Mouse (Mus musculus) limb, embryonic 10.5 days (tissue): ENCODE data around the gene Abr. TPM values are rescaled to one million over a fixed set of nuclear protein-coding genes. Genes with fewer than 3 reads are reported as not detected.

Experiments
- DNase-seq: peaks from one replicate; pipeline ENCODE4 v3.0.0-alpha.2; 2017; ENCODE audit warnings: low spot score
- H3K27ac ChIP-seq: fragments of 300-500 bp; sonication (generic); 2 replicates; pipeline ENCODE4 v1.5.1; 2016; ENCODE audit warnings: mild to moderate bottlenecking
- H3K27me3 ChIP-seq: fragments of 300-500 bp; sonication (generic); 2 replicates; pipeline ENCODE4 v1.6.1; 2016; ENCODE audit warnings: low read depth, mild to moderate bottlenecking; ENCODE audit not compliant: poor library complexity, severe bottlenecking
- H3K36me3 ChIP-seq: fragments of 300-500 bp; sonication (generic); 2 replicates; pipeline ENCODE4 v1.6.1; 2016; ENCODE audit warnings: mild to moderate bottlenecking, moderate library complexity
- H3K4me1 ChIP-seq: fragments of 300-500 bp; sonication (generic); 2 replicates; pipeline ENCODE4 v1.6.1; 2016
- H3K4me3 ChIP-seq: fragments of 300-500 bp; sonication (generic); 2 replicates; pipeline ENCODE4 v1.5.1; 2016; ENCODE audit warnings: mild to moderate bottlenecking, moderate library complexity
- H3K9me3 ChIP-seq: fragments of 300-500 bp; sonication (generic); replicated peaks from 2 replicates; pipeline ENCODE4 v1.6.1; 2016; ENCODE audit warnings: mild to moderate bottlenecking
- WGBS: fragments of 180-500 bp; shearing (Covaris S2); methylation state at CpG from one replicate; pipeline ENCODE4 v1.1.7; 2016; 5-methylcytosine and 5-hydroxymethylcytosine counted together
- polyA plus RNA-seq: library from polyadenylated mRNA; unstranded; fragments of >200 nt; fragmentation: Nextera tagmentation; extraction: Ambion mirVana; gene quantifications from 2 replicates; pipeline ENCODE4 v1.2.1, GENCODE M21; 2016

Gene Abr
- polyA plus RNA-seq, 1 experiment from 2014 or later = 53.7 TPM

DNA sequence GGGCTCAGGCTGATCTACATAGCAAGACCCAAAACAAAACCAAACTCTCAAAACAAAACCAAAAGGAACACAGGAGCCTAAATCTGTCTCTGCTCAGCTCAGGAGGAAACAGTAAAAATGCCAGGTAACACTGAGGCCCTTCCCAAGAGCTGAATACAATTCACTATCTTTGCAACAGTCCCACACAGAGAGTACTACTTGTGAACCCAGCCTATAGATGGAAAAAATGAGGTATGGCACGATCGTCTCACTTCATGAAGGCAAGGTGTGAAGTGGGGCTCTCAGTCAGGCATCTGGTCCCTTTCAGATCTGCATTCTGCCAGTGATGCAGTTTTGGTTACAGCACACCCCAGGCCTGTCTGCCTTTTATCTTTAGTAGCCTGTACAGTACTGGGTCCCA, 138.1 kb downstream of the Abr start:
- no peak overlapping the region for H3K4me3 ChIP-seq
- WGBS = 82% methylated on average over 2 of the region's 2 CpGs
- H3K4me1 ChIP-seq = peaks cover 27% of the 10 kb centered on the region
- H3K36me3 ChIP-seq = peaks cover 66% of the 10 kb centered on the region
- H3K9me3 ChIP-seq = no peaks in the 10 kb centered on the region
- DNase-seq = no peak
- H3K27me3 ChIP-seq = no peaks in the 10 kb centered on the region
- no peak overlapping the region for H3K27ac ChIP-seq

DNA sequence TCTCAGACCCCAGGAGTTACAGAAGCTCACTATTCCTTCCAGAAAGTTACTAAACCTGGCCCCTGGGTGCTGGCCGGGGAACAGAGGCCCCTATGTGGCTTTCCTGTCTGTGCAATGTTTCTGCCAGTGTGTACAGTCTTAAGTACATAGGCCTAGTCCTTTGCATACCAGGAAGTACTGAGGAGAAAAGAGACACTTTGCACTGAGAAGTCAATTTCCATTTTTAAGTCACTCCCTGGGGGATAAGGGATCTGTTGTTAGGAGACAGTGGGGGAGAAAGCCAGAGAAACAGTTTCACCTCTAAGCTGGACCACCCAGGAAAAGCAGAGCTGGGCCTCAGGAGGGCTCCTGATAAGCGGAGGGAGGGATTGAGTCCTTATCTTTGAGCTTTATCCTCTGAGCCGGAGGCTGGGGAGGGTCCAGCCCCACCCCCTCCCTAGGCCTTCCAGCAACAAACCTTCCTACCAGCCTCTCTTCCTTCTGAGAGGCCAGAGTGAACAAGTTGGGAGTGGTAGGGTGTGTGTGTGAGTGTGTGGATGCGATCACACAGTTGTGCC, 138.9 kb downstream of the Abr start:
- Histone ChIP-seq H3K27ac (no peak overlapping the region; the same call in 1 of the 2 replicates), H3K27me3 (no peaks in the 10 kb centered on the region), H3K36me3 (peaks cover 74% of the 10 kb centered on the region), H3K9me3 (no peaks in the 10 kb centered on the region), H3K4me1 (peaks cover 27% of the 10 kb centered on the region), H3K4me3 (no peak overlapping the region)
- 33% methylated on average over 4 of the region's 4 CpGs for WGBS
- DNase-seq = no peak

DNA sequence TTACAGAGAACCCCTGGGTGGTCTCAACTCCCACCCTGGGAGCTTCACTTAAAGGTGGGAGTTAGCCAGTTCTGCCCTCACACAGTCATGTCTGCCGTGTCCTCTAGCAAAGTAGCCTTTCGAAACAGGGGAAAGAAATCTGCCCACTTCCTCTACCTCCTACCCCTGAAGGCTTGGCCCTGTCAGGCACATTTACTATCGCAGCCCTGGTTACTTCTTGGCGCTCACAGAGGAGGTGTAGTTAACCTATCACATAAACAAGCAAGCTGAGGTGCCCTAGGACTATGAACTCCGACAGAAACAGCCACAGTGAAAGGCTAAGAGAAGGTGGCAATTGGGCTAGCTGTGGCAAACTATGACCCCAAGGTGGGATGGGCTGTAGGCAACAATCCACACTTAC, 139.4 kb downstream of the Abr start:
- Histone ChIP-seq H3K27me3 (no peaks in the 10 kb centered on the region), H3K36me3 (peaks cover 79% of the 10 kb centered on the region), H3K27ac (no peak overlapping the region), H3K4me3 (no peak overlapping the region), H3K9me3 (no peaks in the 10 kb centered on the region), H3K4me1 (peaks cover 29% of the 10 kb centered on the region)
- 47% methylated on average over 5 of the region's 5 CpGs for WGBS
- DNase-seq = no peak

DNA sequence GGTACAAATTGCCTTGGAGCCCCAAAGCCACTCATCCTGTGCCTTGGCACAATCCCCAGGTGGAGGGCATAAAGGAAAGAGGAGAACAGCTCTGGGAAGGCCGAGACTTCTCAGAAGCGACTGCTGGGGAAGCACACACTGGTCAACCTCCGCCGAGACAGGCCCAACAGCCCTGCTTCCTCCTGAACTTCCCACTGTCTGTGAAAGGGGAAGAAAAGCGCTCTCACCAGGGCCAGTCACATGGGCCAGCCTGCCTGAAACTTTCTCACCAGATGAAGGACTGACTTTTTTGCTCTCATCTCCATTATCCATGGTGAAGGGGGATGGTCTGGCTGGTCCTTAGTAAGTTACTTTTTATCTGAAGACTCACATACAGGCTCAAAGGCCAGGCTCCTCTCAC, 139.9 kb downstream of the Abr start:
- Histone ChIP-seq H3K4me1 (peaks cover 31% of the 10 kb centered on the region), H3K4me3 (no peak overlapping the region), H3K9me3 (no peaks in the 10 kb centered on the region), H3K27me3 (no peaks in the 10 kb centered on the region), H3K36me3 (peaks cover 85% of the 10 kb centered on the region), H3K27ac (0 out of 2 replicates have a peak overlapping the region, but pooled peaks have one; percentile 21)
- WGBS = 79% methylated on average over 5 of the region's 5 CpGs
- no peak for DNase-seq

DNA sequence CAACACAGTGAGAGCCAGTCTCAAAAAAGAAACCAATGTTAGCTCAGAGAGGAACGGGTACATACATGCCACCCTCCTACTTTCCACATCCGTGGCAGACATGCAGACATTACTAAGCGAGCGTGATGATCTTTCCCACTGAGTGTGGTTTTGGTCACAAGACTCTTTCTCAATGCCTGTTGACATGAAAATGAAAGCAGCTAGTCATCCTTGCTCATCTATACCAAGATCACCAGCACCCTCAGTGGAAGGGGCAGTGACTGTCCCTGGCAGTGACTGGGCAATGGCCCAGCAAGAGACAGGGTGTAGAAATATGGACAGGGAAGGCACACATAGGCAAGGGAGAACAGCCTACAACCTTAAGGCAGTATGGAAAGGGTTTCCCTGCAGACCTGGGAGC, 142.4 kb downstream of the Abr start:
- WGBS = 98% methylated on average over 4 of the region's 4 CpGs
- Histone ChIP-seq H3K36me3 (peaks cover 84% of the 10 kb centered on the region), H3K4me1 (peaks cover 34% of the 10 kb centered on the region), H3K27ac (no peak overlapping the region), H3K4me3 (no peak overlapping the region), H3K9me3 (no peaks in the 10 kb centered on the region), H3K27me3 (no peaks in the 10 kb centered on the region)
- no peak for DNase-seq

DNA sequence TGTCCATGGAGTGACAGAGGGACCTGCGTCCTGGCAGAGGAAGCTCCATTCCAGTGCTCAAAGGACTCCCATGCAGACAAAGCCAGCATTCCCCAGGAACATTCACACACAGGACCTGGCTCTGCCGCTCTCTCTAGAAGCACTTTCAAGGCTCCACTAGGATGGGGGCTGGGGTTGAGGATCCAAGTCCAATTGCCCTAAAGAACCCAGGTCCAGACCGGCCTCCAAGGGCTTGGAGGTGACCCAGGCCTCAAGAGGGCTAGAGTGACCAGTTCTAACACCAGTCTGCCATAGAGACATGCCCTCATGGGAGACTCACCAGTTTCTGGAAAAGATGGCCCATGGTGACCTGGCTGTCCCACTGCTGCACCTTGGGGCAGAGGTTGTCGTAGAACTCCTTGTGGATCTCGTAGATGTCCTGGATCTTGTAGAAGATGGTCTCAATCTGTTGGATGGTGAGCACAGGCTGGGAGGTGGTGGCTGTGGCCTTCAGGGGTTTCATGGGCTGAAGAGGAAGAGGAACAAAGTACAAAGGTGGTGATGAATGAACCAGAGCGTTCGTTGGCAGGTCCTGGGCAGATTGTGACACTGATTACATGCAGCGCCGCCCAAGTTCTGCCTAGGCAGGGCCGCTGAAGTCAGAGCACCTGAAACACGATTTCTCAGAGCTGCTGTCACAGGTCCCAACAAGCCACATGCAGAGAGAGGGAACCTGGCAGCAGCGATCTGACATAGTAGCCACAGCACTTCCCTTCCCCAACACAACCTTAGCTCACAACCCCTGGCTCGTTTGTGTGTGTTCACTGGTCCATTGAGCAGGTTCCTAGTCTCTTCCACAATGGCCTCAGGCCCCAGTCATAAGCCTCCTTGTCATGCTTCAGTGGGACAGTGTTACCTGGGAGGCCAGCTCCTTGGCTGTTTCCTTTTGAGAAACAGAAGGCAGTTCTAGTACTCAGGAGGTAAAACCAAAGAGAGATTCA, 143.1 kb downstream of the Abr start:
- peaks cover 84% of the 10 kb centered on the region for H3K36me3 ChIP-seq
- no peaks in the 10 kb centered on the region for H3K27me3 ChIP-seq
- no peaks in the 10 kb centered on the region for H3K9me3 ChIP-seq
- no peak overlapping the region for H3K4me3 ChIP-seq
- WGBS = 86% methylated on average over 13 of the region's 13 CpGs
- DNase-seq = no peak
- H3K27ac ChIP-seq = no peak overlapping the region
- H3K4me1 ChIP-seq = peaks cover 37% of the 10 kb centered on the region

DNA sequence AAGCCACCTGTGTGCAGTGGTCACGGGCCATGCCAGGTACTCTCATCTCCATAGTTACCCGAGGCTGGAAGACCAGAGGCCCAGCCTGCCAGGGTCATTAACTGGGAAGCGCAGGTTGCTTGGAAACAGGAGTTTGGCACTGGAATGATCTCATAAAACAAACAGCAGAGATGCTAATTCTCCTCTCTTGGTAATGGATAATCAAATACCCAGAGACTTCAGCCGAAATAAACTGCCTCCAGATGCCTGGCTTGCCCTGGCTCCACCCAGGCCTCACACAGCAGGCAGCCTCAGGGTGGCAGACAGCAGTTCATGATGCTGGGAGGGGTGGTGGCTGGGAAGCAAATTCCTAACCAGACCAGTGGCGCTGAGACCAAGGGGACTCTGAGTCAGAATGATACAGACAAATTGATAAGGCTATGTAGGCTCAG, 145.0 kb downstream of the Abr start:
- peak overlapping the region; percentile 68; the same call in 1 of the 2 replicates for H3K27ac ChIP-seq
- H3K9me3 ChIP-seq = no peaks in the 10 kb centered on the region
- no peaks in the 10 kb centered on the region for H3K27me3 ChIP-seq
- 33% methylated on average over 5 of the region's 5 CpGs for WGBS
- DNase-seq = no peak
- H3K4me1 ChIP-seq = peaks cover 35% of the 10 kb centered on the region
- H3K36me3 ChIP-seq = peaks cover 72% of the 10 kb centered on the region
- H3K4me3 ChIP-seq = no peak overlapping the region

DNA sequence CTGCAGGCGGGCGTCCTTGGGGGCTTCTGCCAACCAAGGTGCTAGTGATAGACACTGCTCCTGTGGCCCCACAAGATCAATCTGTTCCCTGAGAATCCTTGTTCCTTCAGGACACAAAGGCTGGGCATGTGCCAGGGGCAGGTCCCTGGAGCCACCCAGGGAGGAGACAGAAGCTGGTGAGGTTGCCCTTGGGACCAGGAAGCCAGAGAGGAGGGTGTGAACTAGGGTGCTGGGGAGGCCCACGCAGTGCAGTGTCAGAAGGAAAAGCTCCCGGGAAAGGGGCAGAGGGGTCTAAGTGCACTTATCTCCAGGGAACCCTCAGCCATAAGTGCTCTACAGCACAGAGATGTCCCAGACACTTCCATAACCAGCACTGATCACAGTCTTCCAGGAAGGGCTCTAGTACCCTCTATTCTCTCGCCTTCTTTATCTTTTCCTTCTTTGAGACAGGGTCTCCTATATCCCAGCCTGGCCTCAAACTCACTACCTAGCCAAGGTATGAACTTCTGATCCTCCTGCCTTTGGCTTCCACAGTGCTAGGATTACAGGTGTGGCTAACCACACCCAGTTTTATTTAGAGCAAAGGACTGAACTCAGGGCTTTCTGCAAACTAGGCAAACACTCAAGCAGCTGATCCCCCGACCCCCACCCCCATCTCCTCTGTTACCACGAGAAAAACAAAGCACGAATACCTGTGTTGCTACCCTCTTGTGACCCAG, 145.6 kb downstream of the Abr start:
- WGBS = 73% methylated on average over 8 of the region's 8 CpGs
- no peak for DNase-seq
- Histone ChIP-seq H3K4me1 (peaks cover 40% of the 10 kb centered on the region), H3K9me3 (no peaks in the 10 kb centered on the region), H3K36me3 (peaks cover 72% of the 10 kb centered on the region), H3K4me3 (no peak overlapping the region), H3K27ac (peak overlapping the region; percentile 68), H3K27me3 (no peaks in the 10 kb centered on the region)

DNA sequence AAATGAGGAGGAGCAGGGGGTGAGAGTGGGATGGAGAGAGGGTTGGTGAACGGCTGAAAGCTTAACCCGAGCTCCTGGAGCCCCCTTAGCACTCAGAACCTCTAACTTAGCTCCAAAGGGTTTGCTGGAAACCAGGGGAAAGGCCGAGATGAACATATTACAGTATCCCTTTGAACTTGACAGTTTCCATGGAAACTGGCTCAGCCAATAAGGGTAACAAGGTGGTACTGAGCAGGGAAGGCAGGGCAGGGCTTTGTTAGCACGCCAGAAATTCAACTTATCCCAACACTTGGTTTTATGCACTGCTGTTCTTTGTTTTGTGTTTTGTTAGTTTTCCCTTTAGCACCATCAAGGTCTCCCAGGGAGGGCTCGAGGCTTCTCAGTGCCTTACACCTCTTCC, 149.5 kb downstream of the Abr start:
- H3K9me3 ChIP-seq = no peaks in the 10 kb centered on the region
- no peaks in the 10 kb centered on the region for H3K27me3 ChIP-seq
- H3K4me3 ChIP-seq = no peak overlapping the region
- H3K4me1 ChIP-seq = peaks cover 65% of the 10 kb centered on the region
- peaks cover 62% of the 10 kb centered on the region for H3K36me3 ChIP-seq
- H3K27ac ChIP-seq = peak overlapping the region; percentile 74
- 35% methylated on average over 5 of the region's 5 CpGs for WGBS
- no peak for DNase-seq

DNA sequence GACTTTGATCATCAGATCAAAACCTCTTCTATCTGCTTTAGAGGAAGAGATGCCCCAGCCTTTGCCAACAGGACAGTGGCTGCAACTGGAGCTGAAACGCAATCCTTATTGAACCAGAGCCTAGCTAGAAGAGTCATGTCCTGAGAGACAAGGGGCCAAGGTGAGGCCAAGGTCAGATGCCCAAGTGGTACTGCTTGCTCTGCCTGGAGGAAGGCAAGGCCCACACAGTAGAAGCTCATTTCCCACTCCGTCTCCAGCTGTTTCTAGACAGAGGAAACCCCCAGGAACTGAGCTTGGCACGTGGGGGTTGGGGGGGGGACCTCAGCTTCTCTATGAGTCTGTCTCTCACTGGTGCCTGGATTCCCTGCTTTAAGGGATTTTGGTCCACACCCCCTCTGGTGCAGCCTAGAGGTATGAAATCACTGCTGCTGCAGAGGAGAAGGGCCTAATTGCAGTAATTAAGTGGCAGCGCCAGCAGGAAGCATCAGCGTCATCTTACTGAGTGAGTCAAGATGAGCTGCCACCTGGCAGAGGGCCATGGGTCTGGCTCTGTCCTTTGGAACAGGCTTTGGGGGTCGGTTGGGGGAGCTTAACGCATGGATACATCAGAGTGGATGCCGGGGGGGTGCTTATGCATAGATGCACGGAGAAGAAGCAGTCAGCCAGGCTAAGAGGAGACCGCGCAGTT, 152.7 kb downstream of the Abr start:
- Histone ChIP-seq H3K27me3 (no peaks in the 10 kb centered on the region), H3K27ac (peak overlapping the region; percentile 0), H3K4me1 (peaks cover 76% of the 10 kb centered on the region), H3K9me3 (no peaks in the 10 kb centered on the region), H3K36me3 (peaks cover 57% of the 10 kb centered on the region), H3K4me3 (no peak overlapping the region)
- 50% methylated on average over 11 of the region's 11 CpGs for WGBS
- no peak for DNase-seq

DNA sequence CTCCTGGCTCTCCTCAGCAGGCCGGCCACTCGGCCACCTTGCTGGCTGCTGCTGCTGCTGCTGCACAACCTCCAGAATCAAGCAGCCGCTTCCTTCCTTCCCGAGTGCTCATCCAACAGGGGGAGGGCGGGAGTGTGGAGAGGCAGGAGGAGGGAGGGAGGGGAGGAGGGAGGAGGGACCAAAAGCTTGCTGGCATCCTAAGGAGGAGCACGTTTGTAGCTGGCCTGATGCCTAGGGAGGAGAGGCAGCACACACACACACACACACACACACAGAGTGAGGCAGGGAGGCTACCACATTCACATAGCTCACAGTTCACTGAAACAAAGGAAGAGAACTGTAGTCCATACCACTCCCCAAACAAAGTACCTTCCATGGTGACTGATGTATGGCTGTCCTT, 153.8 kb downstream of the Abr start:
- Histone ChIP-seq H3K36me3 (peaks cover 63% of the 10 kb centered on the region), H3K27me3 (no peaks in the 10 kb centered on the region), H3K9me3 (no peaks in the 10 kb centered on the region), H3K27ac (peak overlapping the region; percentile 67), H3K4me1 (peaks cover 72% of the 10 kb centered on the region), H3K4me3 (no peak overlapping the region)
- 15% methylated on average over 6 of the region's 6 CpGs for WGBS
- no peak for DNase-seq

DNA sequence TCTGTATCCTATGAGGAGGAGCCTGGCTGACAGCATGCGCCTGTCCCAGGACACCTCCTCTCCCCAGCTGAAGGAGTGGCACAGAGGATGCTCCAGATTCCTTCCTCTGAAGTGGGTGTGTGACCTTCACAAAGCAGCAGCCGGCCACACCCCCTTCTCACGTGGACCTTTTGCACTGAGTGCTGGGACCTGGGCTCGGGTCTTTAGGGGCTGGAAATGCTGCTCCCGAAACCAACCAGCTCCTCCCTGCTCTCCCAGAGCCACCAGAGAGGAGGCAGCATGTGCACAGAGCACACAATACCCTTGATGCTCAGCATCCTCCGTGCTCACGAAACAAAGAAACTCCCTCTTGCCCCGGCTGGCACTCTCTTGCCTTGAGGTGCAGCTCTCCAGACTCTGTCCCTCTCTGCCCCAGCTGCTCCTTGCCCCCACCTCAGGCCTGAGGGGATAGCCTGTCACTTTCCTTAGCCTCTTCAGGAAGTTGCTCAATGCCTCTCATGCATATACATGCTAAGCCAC, 154.6 kb downstream of the Abr start:
- DNase-seq = no peak
- Histone ChIP-seq H3K27ac (peak overlapping the region; percentile 67), H3K9me3 (no peaks in the 10 kb centered on the region), H3K36me3 (peaks cover 71% of the 10 kb centered on the region), H3K4me3 (peak overlapping the region; percentile 19; the same call in 1 of the 2 replicates), H3K4me1 (peaks cover 65% of the 10 kb centered on the region), H3K27me3 (no peaks in the 10 kb centered on the region)
- 25% methylated on average over 8 of the region's 8 CpGs for WGBS
